Mouse (Mus musculus): ENCODE data around the gene Pcyt1b.

DNA sequence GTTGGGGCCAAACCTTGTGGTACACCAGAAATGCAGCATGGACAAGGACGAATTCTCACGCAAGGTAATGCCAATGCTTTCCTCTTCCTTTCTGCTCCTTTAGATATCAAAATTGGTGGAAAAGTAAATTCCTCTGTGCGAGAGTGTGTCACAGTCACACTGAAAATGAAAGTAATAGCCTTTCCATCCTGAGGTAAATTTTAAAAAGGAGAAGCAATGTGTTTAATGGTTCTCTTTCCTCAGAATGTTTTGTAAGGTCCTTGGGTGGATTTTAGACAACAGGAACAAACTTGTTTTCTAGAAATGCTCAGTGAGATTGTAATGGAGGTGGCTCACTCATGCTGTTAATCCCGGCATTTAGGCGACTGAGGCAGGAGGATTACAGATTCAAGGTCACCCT, 490 bp downstream of the Pcyt1b start:
- TF ChIP-seq TAL1 (conservative IDR thresholded peaks at IDR 0.05; ENCODE audit: low read depth, low read length) (no peak), CTCF (IDR thresholded peaks at IDR 0.05; ENCODE audit: low read depth, low read length) (no peak), GATA1 (IDR thresholded peaks at IDR 0.05; ENCODE audit: borderline replicate concordance, low read length) (no peak), GATA2 (IDR thresholded peaks at IDR 0.05; ENCODE audit: borderline replicate concordance, low read depth, low read length) (no peak)

All from G1E (cell line).